Mouse (Mus musculus): ENCODE data around the gene Abhd14a. TPM values are rescaled to one million over a fixed set of nuclear protein-coding genes. Genes with fewer than 3 reads are reported as not detected.

The Abhd14a gene
- total and polyA plus RNA-seq, 3 experiments: 22.8 to 48.7 TPM; not detected in 1

DNA sequence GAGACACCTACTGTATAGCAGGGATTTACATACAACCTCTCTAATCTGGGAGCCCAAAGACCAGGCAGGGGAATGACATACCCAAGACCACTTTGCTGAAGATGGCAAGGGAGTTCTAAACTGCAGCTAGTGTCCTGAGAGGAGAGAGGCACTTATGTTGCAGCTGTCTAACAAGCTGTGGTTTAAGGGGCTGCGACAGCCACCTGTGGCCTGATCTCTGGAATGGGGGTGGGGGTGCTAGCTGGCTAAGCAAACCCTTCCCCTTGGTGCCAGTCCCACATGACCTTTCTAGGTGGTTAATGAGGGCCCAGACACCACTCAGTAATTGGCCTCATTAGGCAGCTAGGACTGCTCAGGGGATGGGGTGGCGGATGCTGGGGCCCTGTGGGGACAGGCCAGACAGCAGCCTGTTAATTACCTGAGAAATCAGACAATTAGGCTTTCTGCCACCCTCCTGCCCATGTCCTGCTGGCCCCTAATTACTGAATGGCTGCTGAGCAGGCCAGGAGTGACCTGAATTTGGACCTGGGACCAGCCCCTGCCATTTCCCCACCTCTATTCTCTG is 37.3 kb downstream of the Abhd14a start:
- DNase-seq (ENCODE audit: low read depth, low spot score): no peak
- H3K36me3 ChIP-seq (ENCODE audit: control insufficient read depth in 1 of 2, insufficient read depth in 2 of 2, low read length in 2 of 2): no peaks in the 10 kb centered on the region; a peak in 1 of 4 replicates
- H3K27ac ChIP-seq (ENCODE audit: control insufficient read depth, low read depth, low read length): no peak overlapping the region
- TF ChIP-seq NELFE (IDR thresholded peaks at IDR 0.05; ENCODE audit: low read depth, low read length) (no peak), USF2 (IDR thresholded peaks at IDR 0.05; ENCODE audit: borderline replicate concordance in 1 of 2, insufficient read depth in 1 of 2, low read depth in 1 of 2, low read length in 2 of 2) (no peak), MXI1 (IDR thresholded peaks at IDR 0.05; ENCODE audit: low read depth, low read length) (no peak), HCFC1 (IDR thresholded peaks at IDR 0.05; ENCODE audit: low read depth, low read length) (no peak), MAX (IDR thresholded peaks at IDR 0.05; ENCODE audit: low read length) (no peak), SIN3A (IDR thresholded peaks at IDR 0.05; ENCODE audit: low read length) (no peak)
- no peak overlapping the region for H3K9ac ChIP-seq (ENCODE audit: control insufficient read depth, low read depth, low read length, poor library complexity, severe bottlenecking)
- H3K79me2 ChIP-seq (ENCODE audit: control insufficient read depth, insufficient read depth, low read length, poor library complexity): no peaks in the 10 kb centered on the region
- no peaks in the 10 kb centered on the region; a peak in 2 of 4 replicates for H3K27me3 ChIP-seq (ENCODE audit: control insufficient read depth in 1 of 2, insufficient read depth in 2 of 2, low read length in 2 of 2)
- H3K9me3 ChIP-seq (replicated peaks; ENCODE audit: insufficient read depth, low read length): no peaks in the 10 kb centered on the region
- no peak overlapping the region for H3K4me3 ChIP-seq (ENCODE audit: control insufficient read depth in 1 of 2, insufficient read depth in 1 of 2, low read depth in 2 of 2, low read length in 2 of 2)
- H3K4me1 ChIP-seq (ENCODE audit: control insufficient read depth in 1 of 2, insufficient read depth in 2 of 2, low read length in 2 of 2): peaks cover 0 to 5% of the 10 kb centered on the region in 2 experiments; a peak in 1 of 4 replicates

DNA sequence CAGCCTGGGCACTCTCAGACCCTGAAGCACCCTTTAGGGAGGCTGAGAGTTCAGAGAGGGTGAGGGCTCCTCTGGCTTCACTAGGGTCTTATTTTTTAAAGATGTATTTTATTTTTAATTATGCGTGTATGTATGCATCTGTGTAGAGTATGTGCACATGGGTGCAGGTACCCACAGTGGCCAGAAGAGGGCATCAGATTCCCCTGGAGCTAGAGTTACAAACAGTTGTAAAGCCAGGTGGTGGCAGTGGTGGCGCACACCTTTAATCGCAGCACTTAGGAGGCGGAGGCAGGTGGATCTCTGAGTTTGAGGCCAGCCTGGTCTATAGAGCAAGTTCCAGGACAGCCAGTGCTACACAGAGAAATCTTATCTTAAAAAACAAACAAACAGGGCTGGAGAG is 38.4 kb downstream of the Abhd14a start:
- TF ChIP-seq KAT2A (conservative IDR thresholded peaks at IDR 0.05; ENCODE audit: low read depth, low read length) (no peak), CTCF (IDR thresholded peaks at IDR 0.05 in 2 of 3, conservative IDR thresholded peaks at IDR 0.05 in 1 of 3; ENCODE audit: control insufficient read depth in 1 of 3, insufficient read depth in 1 of 3, low read depth in 2 of 3, low read length in 3 of 3, poor library complexity in 1 of 3, severe bottlenecking in 1 of 3) (peak; percentile 18 to 20 (median 18); a peak in 3 of 6 replicates), JUND (IDR thresholded peaks at IDR 0.05; ENCODE audit: low read depth, low read length) (no peak)
- Histone ChIP-seq H3K4me1 (ENCODE audit: control insufficient read depth in 1 of 2, insufficient read depth in 2 of 2, low read length in 2 of 2) (peaks cover 0 to 5% of the 10 kb centered on the region in 2 experiments; a peak in 1 of 4 replicates), H3K9ac (ENCODE audit: control insufficient read depth, low read depth, low read length, poor library complexity, severe bottlenecking) (no peak overlapping the region), H3K36me3 (ENCODE audit: control insufficient read depth in 1 of 2, insufficient read depth in 2 of 2, low read length in 2 of 2) (no peaks in the 10 kb centered on the region; a peak in 2 of 4 replicates), H3K27me3 (ENCODE audit: control insufficient read depth in 1 of 2, insufficient read depth in 2 of 2, low read length in 2 of 2) (no peaks in the 10 kb centered on the region; a peak in 2 of 4 replicates), H3K9me3 (replicated peaks; ENCODE audit: insufficient read depth, low read length) (no peaks in the 10 kb centered on the region), H3K79me2 (ENCODE audit: control insufficient read depth, insufficient read depth, low read length, poor library complexity) (no peaks in the 10 kb centered on the region), H3K27ac (ENCODE audit: control insufficient read depth, low read depth, low read length) (no peak overlapping the region), H3K4me3 (ENCODE audit: control insufficient read depth in 1 of 2, insufficient read depth in 1 of 2, low read depth in 2 of 2, low read length in 2 of 2) (no peak overlapping the region)
- DNase-seq (ENCODE audit: low read depth, low spot score): no peak

GRCm38 (mm10) chr9:106406443-106407078 is 40.9 kb downstream of the Abhd14a start:
- H3K9ac ChIP-seq (ENCODE audit: control insufficient read depth, low read depth, low read length, poor library complexity, severe bottlenecking): no peak overlapping the region
- H3K4me3 ChIP-seq (ENCODE audit: control insufficient read depth in 1 of 2, insufficient read depth in 1 of 2, low read depth in 2 of 2, low read length in 2 of 2): no peak overlapping the region
- TF ChIP-seq KAT2A (conservative IDR thresholded peaks at IDR 0.05; ENCODE audit: low read depth, low read length) (no peak), TAL1 (IDR thresholded peaks at IDR 0.05; ENCODE audit: low read length) (no peak), TBP (IDR thresholded peaks at IDR 0.05; ENCODE audit: low read depth, low read length) (no peak), MYC (IDR thresholded peaks at IDR 0.05; ENCODE audit: low read depth, low read length) (no peak), UBTF (IDR thresholded peaks at IDR 0.05; ENCODE audit: borderline replicate concordance, insufficient read depth, low read depth, low read length) (no peak), POLR2AphosphoS5 (IDR thresholded peaks at IDR 0.05; ENCODE audit: borderline replicate concordance, low read depth, low read length) (no peak), NELFE (IDR thresholded peaks at IDR 0.05; ENCODE audit: low read depth, low read length) (no peak), POLR2A (IDR thresholded peaks at IDR 0.05; ENCODE audit: control insufficient read depth in 1 of 2, insufficient read depth in 1 of 2, low read depth in 1 of 2, low read length in 2 of 2, poor library complexity in 1 of 2) (no peak), GABPA (IDR thresholded peaks at IDR 0.05; ENCODE audit: low read depth, low read length) (no peak), RCOR1 (IDR thresholded peaks at IDR 0.05; ENCODE audit: low read depth, low read length) (no peak), ELF1 (IDR thresholded peaks at IDR 0.05; ENCODE audit: low read depth, low read length) (no peak)
- no peak overlapping the region for H3K27ac ChIP-seq (ENCODE audit: control insufficient read depth, low read depth, low read length)
- H3K79me2 ChIP-seq (ENCODE audit: control insufficient read depth, insufficient read depth, low read length, poor library complexity): no peaks in the 10 kb centered on the region
- peaks cover 0 to 10% of the 10 kb centered on the region in 2 experiments; a peak in 2 of 4 replicates for H3K4me1 ChIP-seq (ENCODE audit: control insufficient read depth in 1 of 2, insufficient read depth in 2 of 2, low read length in 2 of 2)
- H3K36me3 ChIP-seq (ENCODE audit: control insufficient read depth in 1 of 2, insufficient read depth in 2 of 2, low read length in 2 of 2): no peaks in the 10 kb centered on the region; a peak in 2 of 4 replicates
- DNase-seq (ENCODE audit: low read depth, low spot score): no peak
- H3K27me3 ChIP-seq (ENCODE audit: control insufficient read depth in 1 of 2, insufficient read depth in 2 of 2, low read length in 2 of 2): no peaks in the 10 kb centered on the region; a peak in 2 of 4 replicates
- H3K9me3 ChIP-seq (replicated peaks; ENCODE audit: insufficient read depth, low read length): no peaks in the 10 kb centered on the region

All from MEL (cell line).